ENCODE assay signal across 9 mouse cellular contexts in genomic region chr9:54069204-54069603, GRCm38 (mm10). TPM values are rescaled to one million over a fixed set of nuclear protein-coding genes. Genes with fewer than 3 reads are reported as not detected.
DNase-seq lines count a peak whose midpoint lies in the region; ATAC-seq and TF ChIP-seq lines count a peak whose summit lies in the region.
"Had no signal": no experiment of that assay in that cellular context is flagged by ENCODE, and none has a peak within 500 bp of the region (broad histone marks: within the 10 kb centered on the region; RNA-seq: fewer than 3 reads in every experiment).

No protein-coding gene starts in this region.

- intact Hi-C loops in gastrocnemius, adult 2 months (cut with DNase I), result no loop called here

- peak overlapping the region; percentile 73 for H3K4me3 ChIP-seq in gastrocnemius, adult 2 months
- peak overlapping the region; percentile 21; the same call in 1 of the 2 replicates for H3K4me3 ChIP-seq in spleen, adult 2 months (ENCODE audit: extremely low read depth, insufficient read depth, insufficient read length)
- H3K4me3 ChIP-seq in liver, embryonic 16.5 days (ENCODE audit: low read depth, low read length), result peak overlapping the region; percentile 56

- H3K9ac ChIP-seq in liver, embryonic 16.5 days (ENCODE audit: low read depth, low read length), result no peak overlapping the region

- peak overlapping the region; percentile 62 for H3K4me2 ChIP-seq in liver, embryonic 16.5 days (ENCODE audit: low read depth, low read length)

- H3K4me1 ChIP-seq in spleen, adult 2 months (ENCODE audit: control insufficient read depth, insufficient read depth, insufficient read length), result no peaks in the 10 kb centered on the region
- H3K4me1 ChIP-seq in liver, embryonic 16.5 days (ENCODE audit: control insufficient read depth, low read depth, low read length), result no peaks in the 10 kb centered on the region

- TF ChIP-seq POLR2A in spleen, adult 2 months (IDR thresholded peaks at IDR 0.05; ENCODE audit: low read depth, low read length), result no peak

- no peaks in the 10 kb centered on the region for H3K9me3 ChIP-seq in liver, embryonic 16.5 days (replicated peaks; ENCODE audit: control insufficient read depth, low read length)

- 34% methylated on average over 5 of the region's 5 CpGs for WGBS in spleen, adult 2 months
- WGBS in liver, embryonic 16.5 days (ENCODE audit: insufficient replicate concordance), result 31% methylated on average over 5 of the region's 5 CpGs

- H3K36me3 ChIP-seq in spleen, adult 2 months (ENCODE audit: control insufficient read depth, insufficient read depth, low read length), result no peaks in the 10 kb centered on the region
- H3K36me3 ChIP-seq in liver, embryonic 16.5 days (ENCODE audit: control insufficient read depth, insufficient read depth), result no peaks in the 10 kb centered on the region

- H3K27me3 ChIP-seq in spleen, adult 2 months (ENCODE audit: control insufficient read depth, insufficient read depth, low read length), result peaks cover 2% of the 10 kb centered on the region; the same call in 1 of the 2 replicates
- peaks cover 17% of the 10 kb centered on the region for H3K27me3 ChIP-seq in liver, embryonic 16.5 days (ENCODE audit: control insufficient read depth, insufficient read depth, low read depth, low read length)

- no peak for DNase-seq in gastrocnemius, adult 2 months
- DNase-seq in gastrocnemius, postnatal 10 days, result no peak
- DNase-seq in spleen, adult 2 months (ENCODE audit: low read depth in 1 of 2, low spot score in 2 of 2), result no peak
- no peak for DNase-seq in spleen, postnatal 14 days (ENCODE audit: low spot score in 2 of 2)
- DNase-seq in adrenal gland, postnatal 14 days, result no peak
- DNase-seq in thymus, postnatal 14 days, result no peak
- DNase-seq in thymus, postnatal 10 days (ENCODE audit: low spot score in 2 of 2), result no peak

- H3K27ac ChIP-seq in gastrocnemius, adult 2 months, result peak overlapping the region; percentile 63
- H3K27ac ChIP-seq in spleen, adult 2 months (ENCODE audit: insufficient read depth, low read length), result no peak overlapping the region
- H3K27ac ChIP-seq in liver, embryonic 16.5 days (ENCODE audit: low read length), result no peak overlapping the region

- peak; percentile 45; the same call in 1 of the 2 replicates for ATAC-seq in liver, embryonic 16.5 days (ENCODE audit: low read depth)

- no peak for TF ChIP-seq CTCF in gastrocnemius, adult 2 months (IDR thresholded peaks at IDR 0.05)
- TF ChIP-seq CTCF in spleen, adult 2 months (IDR thresholded peaks at IDR 0.05; ENCODE audit: extremely low read depth, insufficient read depth, insufficient read length, insufficient replicate concordance), result no peak

RNA-seq across cellular contexts. Expression of gene Tnfaip8l3, which starts 1.0 kb away (rescaled TPM):
- total RNA-seq in gastrocnemius, adult 2 months (2021), result under 1 TPM; 0.08 to 0.28 TPM
- under 1 TPM; 0.07 to 0.21 TPM for total RNA-seq in gastrocnemius, postnatal 10 days (2021)
- 0.01 TPM in 1 of 2 replicates, not detected in the other for polyA plus RNA-seq in spleen, adult 2 months (2012; rRNA removed)
- 0.13 and 0.15 TPM in 2 replicates for polyA plus RNA-seq in liver, embryonic 16.5 days (2015; fragmentation: Nextera tagmentation; extraction: Ambion mirVana)
- 0.56 TPM in 1 of 2 replicates, not detected in the other for total RNA-seq in adrenal gland, postnatal 14 days (2021)
- total RNA-seq: gastrocnemius, postnatal 36 days had no signal

Comparison
In these comparisons a context has a peak if more than half of its experiments do, and no peak if none do; other contexts are left out.
1. H3K4me3 ChIP-seq: peak in every context shown above with its lines; median percentile 73 in gastrocnemius, adult 2 months; 56 in liver, embryonic 16.5 days; 21 in spleen, adult 2 months.